Mouse (Mus musculus): Measurements from ENCODE around the gene Zfp954. TPM values are rescaled to one million over a fixed set of nuclear protein-coding genes. Genes with fewer than 3 reads are reported as not detected.
"Not testable (repeated sequence)": the region's sequence is repeated elsewhere in the genome, so short reads cannot be mapped to it uniquely, and the experiment has no call there.

Zfp954 gene
- total RNA-seq (2021) = 1 to 10 TPM; 2.7 to 3.2 TPM
- long read RNA-seq, experiment 1, partial matches to known transcripts = 0 of 2 reads
- long read RNA-seq, experiment 1, other reads (novel, unspliced or antisense) = 0 of 2 reads
- long read RNA-seq, experiment 2, partial matches to known transcripts = 0 of 3 reads
- long read RNA-seq, experiment 2, other reads (novel, unspliced or antisense) = 0 of 3 reads

DNA sequence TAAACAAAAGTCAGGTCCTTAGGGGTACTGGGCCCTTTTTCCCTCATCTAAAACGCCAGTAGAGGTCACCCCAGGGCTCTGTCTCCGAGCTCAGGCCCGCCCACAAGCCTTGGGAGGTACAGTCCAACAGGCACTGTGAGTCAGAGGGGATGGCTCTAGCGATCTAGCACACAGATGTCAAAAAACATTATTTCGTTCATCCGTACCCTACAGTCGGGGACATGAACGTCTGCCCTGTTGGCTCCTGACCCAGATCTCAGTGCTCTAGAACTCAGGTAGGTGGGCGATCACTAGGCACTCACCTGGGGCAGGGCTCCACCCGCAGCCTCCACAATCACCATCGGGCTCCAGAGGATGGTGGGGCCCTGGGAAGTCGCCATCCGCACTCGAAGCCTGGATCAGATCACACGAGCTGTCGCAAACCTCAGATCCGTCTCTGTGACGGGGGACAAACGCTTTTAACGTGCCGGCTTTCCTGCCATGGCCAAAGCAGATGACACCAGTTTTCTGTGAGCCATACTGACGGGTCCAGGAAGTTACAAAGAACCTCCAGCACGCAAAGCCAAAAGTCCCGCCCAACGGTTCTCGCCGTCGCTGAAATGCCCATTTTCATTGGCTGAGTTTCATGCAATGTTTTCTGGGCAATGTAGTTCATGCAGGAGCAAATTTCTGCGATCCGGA is at the start of gene Zfp954:
Gene Zfp954, minus strand, starts transcription at position 568 of the 681 bp plus-strand sequence.
- peak; percentile 71 for DNase-seq

DNA sequence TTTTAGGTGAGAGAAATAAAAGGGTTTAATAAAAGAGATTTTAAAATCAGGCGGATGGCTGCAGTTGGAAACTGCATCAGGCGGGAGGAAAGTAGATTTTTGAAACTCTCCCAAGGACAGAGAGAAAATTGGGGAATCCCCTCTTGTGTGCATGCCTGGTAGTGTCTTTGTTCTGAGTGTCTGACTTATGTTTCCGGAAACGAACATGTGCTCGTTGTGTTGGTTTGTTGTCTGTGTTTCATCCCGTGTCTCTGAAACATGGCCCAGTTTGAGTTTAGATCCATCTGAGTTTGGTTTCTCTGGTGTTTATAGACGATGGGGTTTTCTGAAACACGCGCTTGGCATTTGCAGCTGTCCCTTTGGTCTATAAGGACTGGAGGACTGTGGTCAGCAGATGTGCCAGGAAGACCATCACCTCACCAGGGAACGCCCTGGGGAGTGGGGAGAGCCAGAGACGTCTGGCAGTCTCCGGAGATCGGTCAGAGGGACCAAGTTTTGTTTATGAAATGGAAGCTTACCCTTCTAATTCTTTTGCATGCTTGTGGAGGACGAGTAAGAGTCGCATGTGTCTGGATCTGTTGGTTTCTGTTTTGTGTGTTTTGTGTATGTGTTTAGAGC is 24.8 kb upstream of the Zfp954 start:
- DNase-seq = no peak

DNA sequence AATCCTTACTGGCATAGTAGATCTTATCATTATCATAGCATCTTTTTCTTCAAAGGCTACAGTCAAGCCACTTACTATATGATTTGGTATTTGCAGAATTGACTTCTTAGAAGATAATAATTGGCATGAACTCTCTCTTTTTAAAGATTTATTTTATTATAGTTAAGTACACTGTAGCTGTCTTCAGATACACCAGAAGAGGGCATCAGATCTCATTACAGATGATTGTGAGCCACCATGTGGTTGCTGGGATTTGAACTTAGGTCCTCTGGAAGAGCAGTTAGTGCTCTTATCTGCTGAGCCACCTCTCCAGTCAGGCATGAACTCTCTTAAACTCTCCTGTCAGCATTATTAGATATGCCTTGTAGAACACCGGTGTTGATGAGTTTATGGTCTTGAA is 22.9 kb upstream of the Zfp954 start:
- DNase-seq = no peak

DNA sequence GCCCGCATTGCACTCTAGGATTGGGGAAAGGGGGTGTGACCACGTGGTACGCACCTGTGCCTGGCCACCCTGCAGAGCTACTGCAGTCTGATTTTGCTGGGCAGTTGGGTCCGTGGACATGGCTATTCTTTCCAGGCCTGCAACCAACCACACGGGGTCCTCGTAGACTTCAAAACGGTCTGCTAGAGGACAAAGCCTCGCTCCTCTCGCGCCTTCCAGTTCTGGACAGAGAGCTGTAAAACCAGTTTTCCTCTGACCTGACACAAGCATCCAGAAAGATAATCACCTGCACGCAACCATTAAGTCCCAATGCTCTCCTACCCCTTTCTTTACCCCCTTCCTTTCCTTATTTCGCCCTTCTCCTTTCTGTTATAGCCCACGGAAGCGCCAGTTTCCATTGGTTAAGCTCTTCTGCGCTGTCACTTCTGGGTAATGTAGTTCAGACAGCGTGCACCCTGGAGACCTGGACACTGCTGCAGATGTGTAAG is 15.1 kb upstream of the Zfp954 start, which contains the start of gene Zfp773:
Gene Zfp773, minus strand, starts transcription at position 377 of the 488 bp plus-strand sequence.
- peak; percentile 18 for DNase-seq

DNA sequence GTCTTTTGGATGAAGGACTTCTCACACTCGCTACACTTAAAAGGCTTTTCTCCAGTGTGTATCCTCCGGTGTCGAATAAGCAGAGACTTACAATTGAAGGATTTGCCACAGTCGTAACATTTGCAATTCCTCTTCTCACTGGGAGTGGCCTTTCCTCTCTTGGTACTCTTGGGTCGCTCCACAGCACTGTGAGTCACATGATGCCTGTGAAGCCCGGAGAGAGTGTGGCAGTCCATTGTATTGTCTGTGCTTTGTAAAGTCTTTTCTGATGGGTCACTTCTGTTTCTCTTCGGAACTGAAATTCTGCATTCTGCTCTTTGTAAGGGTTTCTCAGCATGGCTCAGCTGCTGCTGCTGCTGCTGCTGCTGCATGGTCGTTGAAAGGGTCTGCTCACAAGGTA is 11.5 kb upstream of the Zfp954 start:
- no peak for DNase-seq

DNA sequence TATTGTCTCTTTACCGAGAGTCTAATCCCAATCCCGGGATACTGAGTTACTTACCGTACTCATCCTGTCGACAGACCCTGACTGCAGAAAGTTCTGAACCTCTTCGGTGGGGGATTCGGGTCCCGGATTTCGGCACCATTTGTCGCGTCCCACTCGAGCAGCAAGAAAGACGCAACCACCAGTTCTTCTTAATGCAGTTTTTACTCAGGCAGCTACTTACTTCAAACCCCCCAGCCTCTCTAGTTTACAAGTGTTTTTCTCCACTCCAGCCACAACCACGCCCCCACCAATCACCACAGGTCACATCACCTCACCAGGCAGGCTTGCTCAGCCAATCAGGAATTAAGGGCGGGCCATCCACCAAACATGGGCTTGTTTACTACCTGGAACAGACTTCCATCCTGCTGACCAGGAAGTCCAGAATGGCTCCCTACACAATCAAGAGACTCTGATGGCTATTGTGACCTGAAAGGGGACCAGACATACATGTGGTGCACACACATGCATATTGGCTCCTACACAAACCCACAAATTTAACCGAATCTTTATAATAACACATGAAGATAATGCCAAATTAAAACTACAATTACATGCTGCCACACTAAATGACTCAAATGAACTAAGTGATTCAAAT is 9.3 kb upstream of the Zfp954 start:
- DNase-seq = not testable (repeated sequence)

DNA sequence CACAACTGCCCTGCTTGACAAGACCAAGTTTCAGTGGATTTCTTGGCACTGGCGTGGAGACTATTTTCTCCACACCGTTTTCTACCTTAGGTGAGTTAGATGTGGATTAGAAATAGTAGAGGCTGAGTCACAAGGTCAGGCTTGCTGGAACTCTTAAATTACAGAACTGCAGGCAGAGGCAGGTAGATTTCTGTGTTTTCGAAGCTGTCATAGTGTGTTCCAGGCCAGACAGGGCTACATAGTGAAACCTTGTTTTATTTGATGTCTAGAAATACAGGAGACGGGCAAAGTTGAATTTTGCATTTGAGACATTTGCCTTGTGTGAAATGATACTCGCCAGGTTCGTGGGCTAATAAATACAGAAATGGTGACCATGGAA is 303 bp upstream of the Zfp954 start:
- DNase-seq = no peak

DNA sequence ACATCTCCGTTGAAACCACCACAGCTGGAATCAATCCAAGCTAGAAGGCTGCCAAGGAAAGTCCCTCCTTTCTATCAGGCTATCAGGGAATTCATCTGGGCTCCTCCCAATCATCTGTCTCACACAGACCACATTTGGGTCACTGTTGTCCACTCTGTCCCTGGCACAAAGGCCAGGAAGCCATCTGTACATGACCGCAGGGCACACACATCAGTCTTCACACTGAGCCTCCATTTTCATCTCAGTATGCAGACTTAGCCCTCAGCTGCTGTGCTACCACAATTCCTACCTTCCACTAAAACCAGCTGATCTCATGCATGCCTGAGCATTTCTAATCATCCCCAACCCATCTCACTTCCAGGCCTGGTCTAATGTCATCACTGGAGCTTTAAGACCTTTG is 2.8 kb downstream of the Zfp954 start:
- no peak for DNase-seq

DNA sequence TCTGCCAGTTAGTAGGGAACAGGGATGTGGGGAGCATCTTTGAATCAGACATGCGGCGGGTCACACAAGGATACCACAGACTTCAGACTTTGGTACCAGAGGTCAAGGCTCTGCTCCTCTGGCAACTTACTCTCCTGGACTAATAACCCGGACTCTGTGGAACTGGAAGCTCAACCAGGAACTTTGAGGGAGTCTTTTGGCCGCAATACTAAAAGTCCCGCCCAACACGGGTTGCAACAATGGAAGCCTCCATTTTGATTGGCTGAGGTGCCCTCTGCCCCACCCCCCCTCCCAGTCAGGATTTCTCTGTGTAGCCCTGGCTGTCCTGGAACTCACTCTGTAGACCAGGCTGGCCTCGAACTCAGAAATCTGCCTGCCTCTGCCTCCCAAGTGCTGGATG is 12.8 kb downstream of the Zfp954 start:
- no peak for DNase-seq

Other genes starting within 250 kb of the Zfp954 start
- not detected for gene Aurkc, start 126.2 kb downstream of the Zfp954 start, total RNA-seq (2021)
- gene Zfp773, start 15.3 kb upstream of the Zfp954 start, total RNA-seq (2021) = under 1 TPM; 0.16 to 0.21 TPM
- gene Zfp418, start 49.8 kb upstream of the Zfp954 start, total RNA-seq (2021) = 1 to 10 TPM; 1.1 to 1.6 TPM
- gene Zfp772, start 88.5 kb upstream of the Zfp954 start, total RNA-seq (2021) = 1 to 10 TPM; 1.9 to 2.5 TPM
- under 1 TPM in 1 of 2 experiments, not detected in 1; 0.23 TPM for gene Vmn2r29, start 125.8 kb upstream of the Zfp954 start, total RNA-seq (2021)
- 1 to 10 TPM in 1 of 2 experiments, under 1 TPM in 1; 0.31 to 2.1 TPM for gene Gm45844, start 156.8 kb upstream of the Zfp954 start, total RNA-seq (2021)
- 10 to 100 TPM; 23.4 to 26.8 TPM for gene Clcn4, start 179.4 kb upstream of the Zfp954 start, total RNA-seq (2021)
- not detected for gene Vmn2r30, start 216.1 kb upstream of the Zfp954 start, total RNA-seq (2021)

Data from gastrocnemius, postnatal 10 days (tissue).